Mouse (Mus musculus): ENCODE measurements around the gene H2-DMa. TPM values are rescaled to one million over a fixed set of nuclear protein-coding genes. Genes with fewer than 3 reads are reported as not detected.

Gene H2-DMa
- polyA plus RNA-seq, 1 experiment from 2014 or later: 15.8 TPM

GRCm38 (mm10) chr17:34121172-34121878, 2.0 kb downstream of the H2-DMa start:
- Histone ChIP-seq H3K27ac (ENCODE audit: low read length) (peak overlapping the region; percentile 99), H3K9me3 (ENCODE audit: control insufficient read depth, low read length) (no peaks in the 10 kb centered on the region), H3K36me3 (ENCODE audit: control insufficient read depth, insufficient read depth) (peaks cover 4% of the 10 kb centered on the region; the same call in 1 of the 2 replicates), H3K4me2 (ENCODE audit: low read length) (peak overlapping the region; percentile 92), H3K27me3 (replicated peaks; ENCODE audit: control insufficient read depth, insufficient read depth, low read length) (no peaks in the 10 kb centered on the region), H3K4me1 (replicated peaks; ENCODE audit: control insufficient read depth, insufficient read depth, low read length) (peaks cover 27% of the 10 kb centered on the region), H3K9ac (replicated peaks; ENCODE audit: low read depth, low read length) (peak overlapping the region; percentile 97), H3K4me3 (replicated peaks; ENCODE audit: low read length) (peak overlapping the region; percentile 85)
- ATAC-seq: peak; percentile 13
- WGBS: 0% methylated on average over 32 of the region's 35 CpGs

DNA sequence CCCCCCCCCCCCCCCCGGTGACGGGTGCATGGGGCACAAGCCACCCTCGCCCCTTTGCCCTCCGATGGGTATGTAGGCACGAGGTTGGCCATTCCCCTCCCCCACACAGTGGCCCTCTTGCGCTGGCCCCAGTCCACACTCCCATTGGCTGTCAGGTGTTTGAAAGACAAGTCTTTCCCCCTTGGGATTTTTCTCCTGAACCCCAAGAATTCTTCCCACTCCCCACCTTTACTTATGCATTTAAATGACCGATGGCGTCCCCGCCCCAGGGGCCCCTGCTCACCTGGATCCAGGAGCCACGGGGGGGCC, 2.5 kb downstream of the H2-DMa start:
- no peaks in the 10 kb centered on the region for H3K27me3 ChIP-seq (replicated peaks; ENCODE audit: control insufficient read depth, insufficient read depth, low read length)
- H3K27ac ChIP-seq (ENCODE audit: low read length): peak overlapping the region; percentile 99
- peak overlapping the region; percentile 92 for H3K4me2 ChIP-seq (ENCODE audit: low read length)
- H3K4me3 ChIP-seq (replicated peaks; ENCODE audit: low read length): peak overlapping the region; percentile 85
- no peaks in the 10 kb centered on the region for H3K9me3 ChIP-seq (ENCODE audit: control insufficient read depth, low read length)
- 2% methylated on average over 8 of the region's 10 CpGs for WGBS
- peaks cover 22% of the 10 kb centered on the region for H3K4me1 ChIP-seq (replicated peaks; ENCODE audit: control insufficient read depth, insufficient read depth, low read length)
- ATAC-seq: no peak
- 0 out of 2 replicates have a peak, but pooled peaks cover 2% of the 10 kb centered on the region for H3K36me3 ChIP-seq (ENCODE audit: control insufficient read depth, insufficient read depth)
- peak overlapping the region; percentile 97 for H3K9ac ChIP-seq (replicated peaks; ENCODE audit: low read depth, low read length)

DNA sequence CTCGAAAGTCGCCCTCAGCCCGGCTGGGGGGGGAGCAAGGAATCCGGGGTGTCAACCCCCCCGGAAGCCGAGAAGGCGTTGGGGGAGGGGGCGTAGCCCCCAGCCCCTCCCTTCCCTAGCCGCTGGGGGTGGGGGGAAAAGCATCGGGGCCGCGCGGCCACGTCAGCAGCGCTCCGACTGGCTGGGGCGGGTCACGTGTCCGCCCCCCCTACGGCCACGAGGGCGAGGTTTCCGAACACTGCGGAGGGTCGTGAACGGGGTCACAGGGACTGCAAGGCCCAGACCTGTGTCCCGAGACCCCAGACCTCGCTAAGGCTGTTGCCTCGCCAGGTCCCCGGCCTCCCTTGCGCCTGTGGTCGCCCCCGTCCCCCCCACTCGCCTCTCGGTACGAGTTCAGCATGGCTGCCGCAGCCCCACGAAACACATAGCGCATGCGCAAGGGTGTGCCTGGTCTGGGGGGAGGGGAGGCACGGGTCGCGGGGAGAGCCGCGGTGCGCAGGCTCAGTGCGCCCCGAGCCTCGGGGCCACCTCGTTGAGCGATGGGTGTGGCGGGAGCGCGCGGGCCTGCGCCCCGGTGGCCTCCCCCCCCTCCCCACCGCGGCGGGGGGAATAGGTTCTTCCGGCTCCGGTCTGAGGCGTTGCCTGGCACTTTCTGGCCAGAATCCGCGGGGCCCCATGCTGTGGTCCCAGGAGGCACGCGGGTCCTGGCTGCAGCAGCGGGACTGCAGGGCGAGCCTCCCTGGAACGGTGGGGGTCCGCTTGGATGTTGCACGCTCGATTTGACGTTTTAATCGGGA, 3.0 kb downstream of the H2-DMa start, which contains the start of gene Brd2:
Gene Brd2 (minus strand): TSS at position 447 of the 797 bp plus-strand sequence.
- no peaks in the 10 kb centered on the region for H3K9me3 ChIP-seq (ENCODE audit: control insufficient read depth, low read length)
- H3K9ac ChIP-seq (replicated peaks; ENCODE audit: low read depth, low read length): peak within 1 kb of the TSS; percentile 97
- H3K27me3 ChIP-seq (replicated peaks; ENCODE audit: control insufficient read depth, insufficient read depth, low read length): no peaks in the 10 kb centered on the region
- H3K27ac ChIP-seq (ENCODE audit: low read length): peak within 1 kb of the TSS; percentile 99
- 0 out of 2 replicates have a peak, but pooled peaks cover 2% of the 10 kb centered on the region for H3K36me3 ChIP-seq (ENCODE audit: control insufficient read depth, insufficient read depth)
- peak within 1 kb of the TSS; percentile 92 for H3K4me2 ChIP-seq (ENCODE audit: low read length)
- H3K4me3 ChIP-seq (replicated peaks; ENCODE audit: low read length): peak within 1 kb of the TSS; percentile 85
- H3K4me1 ChIP-seq (replicated peaks; ENCODE audit: control insufficient read depth, insufficient read depth, low read length): peaks cover 18% of the 10 kb centered on the region
- WGBS: under 1% methylated on average over 71 of the region's 75 CpGs
- peak; percentile 43 for ATAC-seq

DNA sequence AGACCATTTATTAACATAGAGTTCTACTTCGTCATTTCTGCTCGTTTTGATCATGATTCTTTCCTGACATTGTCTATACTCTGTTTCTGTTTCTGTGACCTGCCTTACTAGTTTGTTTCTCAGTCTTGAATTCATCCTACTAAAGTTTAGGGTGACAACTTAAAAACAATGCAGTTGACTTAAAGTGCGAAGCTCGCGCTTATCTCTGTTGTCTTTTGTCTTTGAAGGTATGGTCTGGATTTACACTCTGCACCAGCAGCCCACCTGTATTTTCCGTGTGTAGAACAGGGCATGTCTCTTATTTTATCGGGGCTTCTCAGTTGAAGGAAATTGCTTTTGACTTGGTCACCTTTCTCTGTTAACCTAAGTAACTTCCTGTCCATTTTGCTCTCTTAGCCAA, 3.8 kb downstream of the H2-DMa start:
- Histone ChIP-seq H3K27me3 (replicated peaks; ENCODE audit: control insufficient read depth, insufficient read depth, low read length) (no peaks in the 10 kb centered on the region), H3K36me3 (ENCODE audit: control insufficient read depth, insufficient read depth) (0 out of 2 replicates have a peak, but pooled peaks cover 2% of the 10 kb centered on the region), H3K4me2 (ENCODE audit: low read length) (peak overlapping the region; percentile 92), H3K27ac (ENCODE audit: low read length) (peak overlapping the region; percentile 99), H3K4me3 (replicated peaks; ENCODE audit: low read length) (peak overlapping the region; percentile 85), H3K4me1 (replicated peaks; ENCODE audit: control insufficient read depth, insufficient read depth, low read length) (peaks cover 18% of the 10 kb centered on the region), H3K9ac (replicated peaks; ENCODE audit: low read depth, low read length) (peak overlapping the region; percentile 97), H3K9me3 (ENCODE audit: control insufficient read depth, low read length) (no peaks in the 10 kb centered on the region)
- WGBS: 3% methylated on average over 7 of the region's 7 CpGs
- ATAC-seq: no peak

DNA sequence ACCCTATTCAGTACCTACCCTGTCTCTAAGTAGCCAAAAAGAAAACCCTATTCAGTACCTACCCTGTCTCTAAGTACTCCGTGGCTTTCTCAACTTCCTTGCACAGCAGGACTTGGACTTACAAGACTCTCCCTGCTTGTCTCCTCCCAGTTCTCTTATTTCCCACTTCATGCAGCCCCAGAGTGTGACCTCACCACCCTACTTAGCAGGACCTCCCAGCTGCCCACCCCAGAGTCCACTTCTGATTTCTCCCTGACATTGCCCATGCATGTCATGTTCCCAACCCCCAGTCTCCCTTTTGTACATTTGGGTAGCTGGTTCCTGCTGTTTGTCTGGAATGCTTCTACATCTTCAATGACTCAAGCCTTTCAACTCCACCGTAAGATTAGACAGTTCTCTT, 4.2 kb downstream of the H2-DMa start:
- no peaks in the 10 kb centered on the region for H3K9me3 ChIP-seq (ENCODE audit: control insufficient read depth, low read length)
- peak overlapping the region; percentile 97 for H3K9ac ChIP-seq (replicated peaks; ENCODE audit: low read depth, low read length)
- H3K36me3 ChIP-seq (ENCODE audit: control insufficient read depth, insufficient read depth): 0 out of 2 replicates have a peak, but pooled peaks cover 2% of the 10 kb centered on the region
- H3K27ac ChIP-seq (ENCODE audit: low read length): no peak overlapping the region
- 7% methylated on average over 2 of the region's 2 CpGs for WGBS
- no peak for ATAC-seq
- H3K27me3 ChIP-seq (replicated peaks; ENCODE audit: control insufficient read depth, insufficient read depth, low read length): no peaks in the 10 kb centered on the region
- H3K4me1 ChIP-seq (replicated peaks; ENCODE audit: control insufficient read depth, insufficient read depth, low read length): peaks cover 22% of the 10 kb centered on the region
- peak overlapping the region; percentile 92 for H3K4me2 ChIP-seq (ENCODE audit: low read length)
- peak overlapping the region; percentile 85 for H3K4me3 ChIP-seq (replicated peaks; ENCODE audit: low read length)

- Histone ChIP-seq H3K4me2 (ENCODE audit: low read length) (no peak overlapping the region), H3K4me3 (replicated peaks; ENCODE audit: low read length) (no peak overlapping the region), H3K9ac (replicated peaks; ENCODE audit: low read depth, low read length) (no peak overlapping the region), H3K27ac (ENCODE audit: low read length) (no peak overlapping the region), H3K27me3 (replicated peaks; ENCODE audit: control insufficient read depth, insufficient read depth, low read length) (no peaks in the 10 kb centered on the region), H3K4me1 (replicated peaks; ENCODE audit: control insufficient read depth, insufficient read depth, low read length) (peaks cover 32% of the 10 kb centered on the region), H3K36me3 (ENCODE audit: control insufficient read depth, insufficient read depth) (no peaks in the 10 kb centered on the region), H3K9me3 (ENCODE audit: control insufficient read depth, low read length) (no peaks in the 10 kb centered on the region)
- WGBS: 93% methylated on average over 6 of the region's 6 CpGs
- no peak for ATAC-seq
Measured at GRCm38 (mm10) chr17:34124649-34125048, 5.3 kb downstream of the H2-DMa start.

DNA sequence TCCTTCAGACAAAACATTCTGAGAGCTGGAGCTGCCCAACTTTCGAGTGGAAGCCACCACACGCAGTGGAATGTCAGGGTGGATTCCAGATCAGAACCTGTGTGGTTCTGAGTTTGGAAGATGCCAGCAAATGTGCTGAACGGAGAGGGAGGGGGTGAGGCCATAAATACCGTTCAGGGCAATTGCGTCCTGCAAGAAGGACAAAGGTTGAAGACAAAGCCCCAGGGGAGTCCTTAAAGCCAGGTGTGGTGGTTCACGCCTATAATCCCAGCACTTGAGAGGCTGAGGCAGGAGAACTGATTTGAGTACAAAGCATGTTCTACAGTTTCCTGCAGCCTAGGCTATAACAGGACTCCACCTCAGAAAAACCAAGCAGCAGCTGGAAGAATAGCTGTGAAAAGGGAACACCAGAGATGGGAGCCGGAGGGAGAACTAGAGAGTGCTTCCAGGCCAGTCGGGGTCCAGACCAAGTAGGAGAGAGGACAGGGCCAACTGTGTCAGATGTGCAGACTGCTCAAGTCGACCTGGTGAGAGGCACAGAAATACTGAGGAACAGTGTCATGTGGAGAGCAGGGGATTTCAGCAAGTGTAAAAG, 7.6 kb downstream of the H2-DMa start:
- Histone ChIP-seq H3K4me1 (replicated peaks; ENCODE audit: control insufficient read depth, insufficient read depth, low read length) (peaks cover 32% of the 10 kb centered on the region), H3K9ac (replicated peaks; ENCODE audit: low read depth, low read length) (no peak overlapping the region), H3K27me3 (replicated peaks; ENCODE audit: control insufficient read depth, insufficient read depth, low read length) (no peaks in the 10 kb centered on the region), H3K4me2 (ENCODE audit: low read length) (no peak overlapping the region), H3K27ac (ENCODE audit: low read length) (no peak overlapping the region), H3K4me3 (replicated peaks; ENCODE audit: low read length) (no peak overlapping the region), H3K36me3 (ENCODE audit: control insufficient read depth, insufficient read depth) (no peaks in the 10 kb centered on the region), H3K9me3 (ENCODE audit: control insufficient read depth, low read length) (no peaks in the 10 kb centered on the region)
- WGBS: 62% methylated on average over 9 of the region's 9 CpGs
- no peak for ATAC-seq

DNA sequence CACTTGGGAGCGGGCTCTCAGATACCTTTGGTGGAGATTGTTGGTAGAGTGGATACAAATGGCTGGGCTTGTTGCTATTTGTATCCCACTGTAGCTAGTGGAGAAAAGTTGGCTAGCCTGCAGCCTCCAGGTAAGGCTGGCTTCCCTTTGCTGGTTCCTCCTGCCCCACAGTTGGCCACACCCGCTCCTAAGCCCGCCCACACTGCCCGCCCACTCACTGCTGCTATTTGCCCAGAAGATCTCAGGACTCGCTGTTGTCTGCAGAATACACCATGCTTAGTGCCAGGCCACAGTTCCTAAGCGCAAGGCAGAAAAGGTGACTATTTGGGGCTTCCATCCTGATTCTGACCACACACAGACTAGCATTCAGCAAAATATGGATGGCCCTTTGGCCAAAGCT, 8.1 kb downstream of the H2-DMa start:
- Histone ChIP-seq H3K4me1 (replicated peaks; ENCODE audit: control insufficient read depth, insufficient read depth, low read length) (peaks cover 32% of the 10 kb centered on the region), H3K36me3 (ENCODE audit: control insufficient read depth, insufficient read depth) (no peaks in the 10 kb centered on the region), H3K4me2 (ENCODE audit: low read length) (no peak overlapping the region), H3K9ac (replicated peaks; ENCODE audit: low read depth, low read length) (no peak overlapping the region), H3K27me3 (replicated peaks; ENCODE audit: control insufficient read depth, insufficient read depth, low read length) (no peaks in the 10 kb centered on the region), H3K27ac (ENCODE audit: low read length) (no peak overlapping the region), H3K9me3 (ENCODE audit: control insufficient read depth, low read length) (no peaks in the 10 kb centered on the region), H3K4me3 (replicated peaks; ENCODE audit: low read length) (no peak overlapping the region)
- 18% methylated on average over 6 of the region's 6 CpGs for WGBS
- no peak for ATAC-seq

All from forebrain, embryonic 16.5 days (tissue).